Mouse (Mus musculus): ENCODE measurements at regions not wholly inside any gene's neighbourhood (a gene's known extent, or its start where the extent isn't known, plus 50 kb on each side); places are given as distances from the start of the nearest gene placed in this dataset.

GRCm38 (mm10) chr7:129802168-129802567, 210.5 kb downstream of the Wdr11 start:
- no peak for ATAC-seq (ENCODE audit: insufficient number of reproducible peaks, low FRiP score, low TSS enrichment)

GRCm38 (mm10) chr7:129805340-129805739, 213.7 kb downstream of the Wdr11 start:
- ATAC-seq (ENCODE audit: insufficient number of reproducible peaks, low FRiP score, low TSS enrichment): no peak

GRCm38 (mm10) chr7:129810141-129810540, 218.5 kb downstream of the Wdr11 start:
- ATAC-seq (ENCODE audit: insufficient number of reproducible peaks, low FRiP score, low TSS enrichment): no peak

GRCm38 (mm10) chr7:129810565-129810964, 218.9 kb downstream of the Wdr11 start:
- no peak for ATAC-seq (ENCODE audit: insufficient number of reproducible peaks, low FRiP score, low TSS enrichment)

GRCm38 (mm10) chr7:129814149-129814860, 222.6 kb downstream of the Wdr11 start:
- no peak for ATAC-seq (ENCODE audit: insufficient number of reproducible peaks, low FRiP score, low TSS enrichment)

GRCm38 (mm10) chr7:129818833-129819232, 227.2 kb downstream of the Wdr11 start:
- no peak for ATAC-seq (ENCODE audit: insufficient number of reproducible peaks, low FRiP score, low TSS enrichment)

GRCm38 (mm10) chr7:129819651-129820050, 228.0 kb downstream of the Wdr11 start:
- no peak for ATAC-seq (ENCODE audit: insufficient number of reproducible peaks, low FRiP score, low TSS enrichment)

GRCm38 (mm10) chr7:129828970-129829369, 237.3 kb downstream of the Wdr11 start:
- no peak for ATAC-seq (ENCODE audit: insufficient number of reproducible peaks, low FRiP score, low TSS enrichment)

- ATAC-seq (ENCODE audit: insufficient number of reproducible peaks, low FRiP score, low TSS enrichment): no peak
These were observed 241.2 kb downstream of the Wdr11 start for GRCm38 (mm10) chr7:129832830-129833229.

- no peak for ATAC-seq (ENCODE audit: insufficient number of reproducible peaks, low FRiP score, low TSS enrichment)
These were observed 250.8 kb downstream of the Wdr11 start for GRCm38 (mm10) chr7:129842303-129843122.

- ATAC-seq (ENCODE audit: insufficient number of reproducible peaks, low FRiP score, low TSS enrichment): no peak
These were observed 255.5 kb downstream of the Wdr11 start for GRCm38 (mm10) chr7:129847136-129847535.

- ATAC-seq (ENCODE audit: insufficient number of reproducible peaks, low FRiP score, low TSS enrichment): no peak
These were observed 261.9 kb downstream of the Wdr11 start for GRCm38 (mm10) chr7:129853596-129853995.

- ATAC-seq (ENCODE audit: insufficient number of reproducible peaks, low FRiP score, low TSS enrichment): no peak
These were observed 263.3 kb downstream of the Wdr11 start for GRCm38 (mm10) chr7:129854942-129855341.

GRCm38 (mm10) chr7:129862966-129863365, 271.3 kb downstream of the Wdr11 start:
- no peak for ATAC-seq (ENCODE audit: insufficient number of reproducible peaks, low FRiP score, low TSS enrichment)

GRCm38 (mm10) chr7:129865536-129865935, 273.9 kb downstream of the Wdr11 start:
- no peak for ATAC-seq (ENCODE audit: insufficient number of reproducible peaks, low FRiP score, low TSS enrichment)

GRCm38 (mm10) chr7:129872208-129872790, 280.6 kb downstream of the Wdr11 start:
- no peak for ATAC-seq (ENCODE audit: insufficient number of reproducible peaks, low FRiP score, low TSS enrichment)

GRCm38 (mm10) chr7:129876202-129876851, 284.7 kb downstream of the Wdr11 start:
- no peak for ATAC-seq (ENCODE audit: insufficient number of reproducible peaks, low FRiP score, low TSS enrichment)

- no peak for ATAC-seq (ENCODE audit: insufficient number of reproducible peaks, low FRiP score, low TSS enrichment)
These were observed 285.2 kb downstream of the Wdr11 start for GRCm38 (mm10) chr7:129876852-129877223.

GRCm38 (mm10) chr7:129896291-129896690, 304.6 kb downstream of the Wdr11 start:
- no peak for ATAC-seq (ENCODE audit: insufficient number of reproducible peaks, low FRiP score, low TSS enrichment)

GRCm38 (mm10) chr7:129897511-129897910, 305.8 kb downstream of the Wdr11 start:
- ATAC-seq (ENCODE audit: insufficient number of reproducible peaks, low FRiP score, low TSS enrichment): no peak

- no peak for ATAC-seq (ENCODE audit: insufficient number of reproducible peaks, low FRiP score, low TSS enrichment)
These were observed 310.6 kb downstream of the Wdr11 start for GRCm38 (mm10) chr7:129902256-129902655.
